Mouse (Mus musculus): ENCODE measurements at regions not wholly inside any gene's neighbourhood (a gene's known extent, or its start where the extent isn't known, plus 50 kb on each side); places are given as distances from the start of the nearest gene placed in this dataset.

- Histone ChIP-seq H3K36me3 (no peaks in the 10 kb centered on the region), H3K4me3 (no peak overlapping the region), H3K27ac (replicated peaks) (no peak overlapping the region), H3K27me3 (ENCODE audit: low read depth, poor library complexity, severe bottlenecking) (no peaks in the 10 kb centered on the region), H3K4me1 (no peaks in the 10 kb centered on the region), H3K9me3 (replicated peaks) (no peaks in the 10 kb centered on the region)
- DNase-seq (ENCODE audit: low spot score), result no peak
- 89% methylated on average over 8 of the region's 8 CpGs for WGBS
These were observed 3523.4 kb upstream of the Gm7489 start for GRCm38 (mm10) chr15:50361334-50361733.

GRCm38 (mm10) chr15:50361751-50362507 is 3522.8 kb upstream of the Gm7489 start:
- WGBS, result 90% methylated on average over 4 of the region's 4 CpGs
- H3K27me3 ChIP-seq (ENCODE audit: low read depth, poor library complexity, severe bottlenecking), result no peaks in the 10 kb centered on the region
- no peaks in the 10 kb centered on the region for H3K4me1 ChIP-seq
- no peak overlapping the region for H3K4me3 ChIP-seq
- H3K9me3 ChIP-seq (replicated peaks), result no peaks in the 10 kb centered on the region
- no peak overlapping the region for H3K27ac ChIP-seq (replicated peaks)
- no peaks in the 10 kb centered on the region for H3K36me3 ChIP-seq
- no peak for DNase-seq (ENCODE audit: low spot score)

GRCm38 (mm10) chr15:50400006-50400781 is 3484.5 kb upstream of the Gm7489 start:
- no peaks in the 10 kb centered on the region for H3K9me3 ChIP-seq (replicated peaks)
- no peak for DNase-seq (ENCODE audit: low spot score)
- 88% methylated on average over 7 of the region's 7 CpGs for WGBS
- no peaks in the 10 kb centered on the region for H3K4me1 ChIP-seq
- H3K27ac ChIP-seq (replicated peaks), result no peak overlapping the region
- no peak overlapping the region for H3K4me3 ChIP-seq
- H3K27me3 ChIP-seq (ENCODE audit: low read depth, poor library complexity, severe bottlenecking), result no peaks in the 10 kb centered on the region
- H3K36me3 ChIP-seq, result no peaks in the 10 kb centered on the region

DNA sequence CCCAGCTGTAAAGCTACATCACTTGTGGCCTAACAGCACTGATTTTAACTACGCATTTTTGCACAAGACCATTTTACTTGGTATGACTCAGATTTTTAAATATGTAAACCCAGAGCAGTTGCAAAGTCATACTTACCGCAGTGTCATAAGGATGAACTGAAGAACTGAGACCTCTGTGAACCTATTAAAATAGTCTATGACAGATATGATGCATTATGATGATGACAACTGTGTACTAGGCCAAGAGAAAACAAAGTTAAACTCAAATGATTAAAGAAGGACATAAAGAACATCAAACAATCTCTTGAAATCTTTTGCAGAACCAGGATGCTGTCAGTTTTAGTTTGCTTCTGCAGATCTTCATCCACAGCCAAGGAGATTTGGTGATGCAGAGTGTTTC is 3483.3 kb upstream of the Gm7489 start:
- WGBS, result 88% methylated on average over 2 of the region's 2 CpGs
- Histone ChIP-seq H3K36me3 (no peaks in the 10 kb centered on the region), H3K27ac (replicated peaks) (no peak overlapping the region), H3K4me1 (no peaks in the 10 kb centered on the region), H3K9me3 (replicated peaks) (no peaks in the 10 kb centered on the region), H3K4me3 (no peak overlapping the region), H3K27me3 (ENCODE audit: low read depth, poor library complexity, severe bottlenecking) (no peaks in the 10 kb centered on the region)
- DNase-seq (ENCODE audit: low spot score), result no peak

DNA sequence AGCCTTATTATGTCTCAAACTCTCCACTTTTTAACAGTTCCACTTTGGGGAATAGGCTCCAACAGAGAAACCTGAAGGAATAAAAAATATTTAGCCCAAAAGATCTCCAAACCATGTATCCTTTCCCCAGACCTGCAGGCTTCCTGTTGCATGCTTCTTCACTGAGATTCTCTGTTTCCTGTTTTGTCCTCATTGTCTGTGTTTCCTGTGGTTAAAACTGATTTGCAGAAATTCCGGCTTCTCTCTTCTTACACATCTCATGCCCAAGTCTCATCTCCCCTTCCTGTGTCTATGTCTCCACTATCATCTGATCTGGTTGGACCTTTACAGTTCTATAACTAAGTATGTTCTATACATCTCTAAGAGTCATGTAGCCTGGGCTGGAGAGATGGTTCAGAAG is 3482.2 kb upstream of the Gm7489 start:
- Histone ChIP-seq H3K27ac (replicated peaks) (no peak overlapping the region), H3K27me3 (ENCODE audit: low read depth, poor library complexity, severe bottlenecking) (no peaks in the 10 kb centered on the region), H3K4me3 (no peak overlapping the region), H3K36me3 (no peaks in the 10 kb centered on the region), H3K4me1 (no peaks in the 10 kb centered on the region), H3K9me3 (replicated peaks) (no peaks in the 10 kb centered on the region)
- DNase-seq (ENCODE audit: low spot score), result no peak
- 85% methylated on average over 1 of the region's 1 CpGs for WGBS

DNA sequence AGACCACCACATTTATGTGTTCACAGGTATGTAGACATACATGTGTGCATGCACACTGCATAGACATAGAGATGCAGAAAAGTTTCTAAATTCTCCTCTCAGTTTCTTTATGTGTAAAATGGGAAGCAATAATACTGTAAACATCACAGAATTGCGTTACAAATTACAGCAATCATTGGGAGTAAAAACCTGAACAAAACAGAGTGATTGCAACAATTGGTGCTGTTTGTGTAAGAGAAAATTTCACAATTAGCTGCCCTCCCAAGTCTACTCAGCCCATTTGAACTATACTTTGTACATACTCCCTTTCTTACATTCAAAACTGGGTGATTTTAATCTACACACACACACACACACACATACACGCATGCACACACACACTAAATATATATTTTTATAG is 3480.8 kb upstream of the Gm7489 start:
- Histone ChIP-seq H3K36me3 (no peaks in the 10 kb centered on the region), H3K27ac (replicated peaks) (no peak overlapping the region), H3K4me1 (no peaks in the 10 kb centered on the region), H3K4me3 (no peak overlapping the region), H3K9me3 (replicated peaks) (no peaks in the 10 kb centered on the region), H3K27me3 (ENCODE audit: low read depth, poor library complexity, severe bottlenecking) (no peaks in the 10 kb centered on the region)
- 90% methylated on average over 2 of the region's 2 CpGs for WGBS
- DNase-seq (ENCODE audit: low spot score), result no peak

- Histone ChIP-seq H3K9me3 (replicated peaks) (peaks cover 3% of the 10 kb centered on the region; the same call in 1 of the 2 replicates), H3K27ac (replicated peaks) (no peak overlapping the region), H3K4me1 (no peaks in the 10 kb centered on the region), H3K27me3 (ENCODE audit: low read depth, poor library complexity, severe bottlenecking) (no peaks in the 10 kb centered on the region), H3K4me3 (no peak overlapping the region), H3K36me3 (no peaks in the 10 kb centered on the region)
- DNase-seq (ENCODE audit: low spot score), result no peak
- 67% methylated on average over 2 of the region's 2 CpGs for WGBS
These were observed 3475.7 kb upstream of the Gm7489 start for GRCm38 (mm10) chr15:50408985-50409384.

DNA sequence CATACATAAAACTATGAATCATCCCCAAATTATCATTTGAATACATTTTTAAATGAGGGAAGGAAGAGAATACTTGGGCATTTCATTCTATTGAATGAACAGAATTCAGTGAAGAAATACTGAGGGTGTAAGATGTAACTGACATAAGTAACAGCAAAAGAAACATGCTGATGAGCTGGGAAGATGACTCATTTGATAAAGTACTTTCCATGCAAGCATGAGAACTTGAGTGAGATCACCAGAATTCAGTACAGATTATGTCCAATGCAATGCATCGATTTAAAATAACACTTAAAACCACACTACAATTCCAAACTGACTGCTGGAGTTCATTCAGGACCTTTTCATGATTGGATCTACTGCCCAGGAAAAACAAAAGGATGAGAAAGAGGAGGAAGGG is 3467.1 kb upstream of the Gm7489 start:
- no peak overlapping the region for H3K27ac ChIP-seq (replicated peaks)
- H3K9me3 ChIP-seq (replicated peaks), result no peaks in the 10 kb centered on the region
- no peaks in the 10 kb centered on the region for H3K36me3 ChIP-seq
- no peaks in the 10 kb centered on the region for H3K4me1 ChIP-seq
- 88% methylated on average over 1 of the region's 1 CpGs for WGBS
- H3K27me3 ChIP-seq (ENCODE audit: low read depth, poor library complexity, severe bottlenecking), result no peaks in the 10 kb centered on the region
- H3K4me3 ChIP-seq, result no peak overlapping the region
- no peak for DNase-seq (ENCODE audit: low spot score)

GRCm38 (mm10) chr15:50423082-50423665 is 3461.5 kb upstream of the Gm7489 start:
- H3K36me3 ChIP-seq, result no peaks in the 10 kb centered on the region
- no peaks in the 10 kb centered on the region for H3K9me3 ChIP-seq (replicated peaks)
- DNase-seq (ENCODE audit: low spot score), result no peak
- H3K4me1 ChIP-seq, result no peaks in the 10 kb centered on the region
- no peak overlapping the region for H3K4me3 ChIP-seq
- H3K27me3 ChIP-seq (ENCODE audit: low read depth, poor library complexity, severe bottlenecking), result no peaks in the 10 kb centered on the region
- H3K27ac ChIP-seq (replicated peaks), result no peak overlapping the region
- 82% methylated on average over 5 of the region's 5 CpGs for WGBS

DNA sequence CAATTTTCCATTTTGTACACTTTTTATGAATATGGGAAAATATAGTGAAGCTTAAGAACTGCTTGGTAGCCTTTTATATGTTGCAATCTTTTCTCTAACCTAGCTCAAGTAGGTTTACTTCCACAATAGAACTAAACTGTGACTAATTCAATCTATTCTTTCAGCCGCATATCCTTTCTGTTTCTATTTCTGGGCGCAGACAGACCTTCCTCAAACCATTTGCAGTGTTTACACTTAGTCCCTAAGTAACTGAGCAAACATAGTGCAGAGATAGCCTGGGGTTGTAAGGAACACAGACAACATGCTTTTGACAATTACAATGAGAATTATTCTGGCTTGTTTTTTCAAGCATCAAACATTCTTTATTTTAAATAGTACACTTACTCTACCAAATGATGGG is 3435.1 kb upstream of the Gm7489 start:
- WGBS, result 59% methylated on average over 2 of the region's 2 CpGs
- no peaks in the 10 kb centered on the region for H3K36me3 ChIP-seq
- no peak overlapping the region for H3K27ac ChIP-seq (replicated peaks)
- H3K27me3 ChIP-seq (ENCODE audit: low read depth, poor library complexity, severe bottlenecking), result no peaks in the 10 kb centered on the region
- H3K4me3 ChIP-seq, result no peak overlapping the region
- H3K4me1 ChIP-seq, result no peaks in the 10 kb centered on the region
- no peaks in the 10 kb centered on the region for H3K9me3 ChIP-seq (replicated peaks)
- no peak for DNase-seq (ENCODE audit: low spot score)

GRCm38 (mm10) chr15:50472626-50473025 is 3412.1 kb upstream of the Gm7489 start:
- Histone ChIP-seq H3K9me3 (replicated peaks) (no peaks in the 10 kb centered on the region), H3K4me3 (no peak overlapping the region), H3K4me1 (no peaks in the 10 kb centered on the region), H3K27me3 (ENCODE audit: low read depth, poor library complexity, severe bottlenecking) (no peaks in the 10 kb centered on the region), H3K27ac (replicated peaks) (no peak overlapping the region), H3K36me3 (no peaks in the 10 kb centered on the region)
- no peak for DNase-seq (ENCODE audit: low spot score)

DNA sequence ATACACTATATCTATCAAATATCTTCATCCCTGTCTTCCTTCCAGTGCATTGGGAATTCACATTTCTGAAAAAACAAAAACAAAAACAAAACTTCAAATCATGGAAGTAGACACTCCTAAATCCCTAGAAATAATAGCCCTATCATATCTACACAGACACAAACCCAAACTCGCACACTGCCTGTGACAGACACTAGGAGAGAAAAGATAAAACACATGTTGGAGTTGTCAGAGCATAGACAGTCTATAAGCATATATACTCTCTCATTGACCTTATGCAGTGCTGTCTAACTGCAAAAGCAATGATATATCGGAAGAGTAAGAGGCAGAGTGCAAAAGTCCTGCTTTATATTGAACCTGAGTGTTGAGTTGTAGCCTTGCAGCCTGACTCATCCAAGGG is 3386.0 kb upstream of the Gm7489 start:
- no peak overlapping the region for H3K27ac ChIP-seq (replicated peaks)
- no peaks in the 10 kb centered on the region for H3K9me3 ChIP-seq (replicated peaks)
- 94% methylated on average over 2 of the region's 2 CpGs for WGBS
- no peak for DNase-seq (ENCODE audit: low spot score)
- H3K36me3 ChIP-seq, result no peaks in the 10 kb centered on the region
- no peak overlapping the region for H3K4me3 ChIP-seq
- H3K4me1 ChIP-seq, result no peaks in the 10 kb centered on the region
- H3K27me3 ChIP-seq (ENCODE audit: low read depth, poor library complexity, severe bottlenecking), result no peaks in the 10 kb centered on the region

GRCm38 (mm10) chr15:50507999-50508624 is 3376.6 kb upstream of the Gm7489 start:
- no peaks in the 10 kb centered on the region for H3K4me1 ChIP-seq
- H3K9me3 ChIP-seq (replicated peaks), result no peaks in the 10 kb centered on the region
- H3K27ac ChIP-seq (replicated peaks), result no peak overlapping the region
- H3K27me3 ChIP-seq (ENCODE audit: low read depth, poor library complexity, severe bottlenecking), result no peaks in the 10 kb centered on the region
- no peak overlapping the region for H3K4me3 ChIP-seq
- H3K36me3 ChIP-seq, result no peaks in the 10 kb centered on the region
- 85% methylated on average over 3 of the region's 3 CpGs for WGBS
- no peak for DNase-seq (ENCODE audit: low spot score)
